Mouse (Mus musculus): ENCODE data around the gene Dgcr8. TPM values are rescaled to one million over a fixed set of nuclear protein-coding genes. Genes with fewer than 3 reads are reported as not detected.
A peak's percentile ranks its signal among the peaks of the same experiment; 100 is the strongest.

Dgcr8 gene
- total and polyA plus RNA-seq, 3 experiments: 8.7 to 13.2 (median 10.7) TPM

GRCm38 (mm10) chr16:18222188-18222587, 66.9 kb downstream of the Dgcr8 start:
- WGBS: 79% methylated on average over 11 of the region's 11 CpGs
- no peaks in the 10 kb centered on the region for H3K4me1 ChIP-seq (ENCODE audit: control insufficient read depth, insufficient read depth, low read length)
- H3K27ac ChIP-seq: no peak overlapping the region
- no peaks in the 10 kb centered on the region for H3K79me2 ChIP-seq (replicated peaks; ENCODE audit: control insufficient read depth, insufficient read depth, low read length)
- H3K27me3 ChIP-seq (ENCODE audit: control insufficient read depth, insufficient read depth, low read length): no peaks in the 10 kb centered on the region
- TF ChIP-seq POLR2A (IDR thresholded peaks at IDR 0.05; ENCODE audit: insufficient read depth, low read depth, low read length): no peak
- no peak for TF ChIP-seq EP300 (IDR thresholded peaks at IDR 0.05; ENCODE audit: insufficient read depth, low read depth, low read length)
- TF ChIP-seq CTCF (IDR thresholded peaks at IDR 0.05): no peak
- no peaks in the 10 kb centered on the region for H3K36me3 ChIP-seq (ENCODE audit: control insufficient read depth, insufficient read depth, low read length)
- DNase-seq: no peak
- intact Hi-C loops (cut with DNase I): no loop called here
- H3K9ac ChIP-seq (ENCODE audit: low read depth, low read length): no peak overlapping the region
- H3K4me3 ChIP-seq: no peak overlapping the region

GRCm38 (mm10) chr16:18221543-18221898, 67.5 kb downstream of the Dgcr8 start:
- no peaks in the 10 kb centered on the region for H3K27me3 ChIP-seq (ENCODE audit: control insufficient read depth, insufficient read depth, low read length)
- DNase-seq: no peak
- H3K79me2 ChIP-seq (replicated peaks; ENCODE audit: control insufficient read depth, insufficient read depth, low read length): no peaks in the 10 kb centered on the region
- H3K36me3 ChIP-seq (ENCODE audit: control insufficient read depth, insufficient read depth, low read length): no peaks in the 10 kb centered on the region
- no peak overlapping the region for H3K27ac ChIP-seq
- H3K4me3 ChIP-seq: no peak overlapping the region
- H3K4me1 ChIP-seq (ENCODE audit: control insufficient read depth, insufficient read depth, low read length): no peaks in the 10 kb centered on the region
- H3K9ac ChIP-seq (ENCODE audit: low read depth, low read length): no peak overlapping the region
- 0 out of 2 replicates have a peak, but pooled peaks have one; percentile 19 for TF ChIP-seq CTCF (IDR thresholded peaks at IDR 0.05)
- TF ChIP-seq EP300 (IDR thresholded peaks at IDR 0.05; ENCODE audit: insufficient read depth, low read depth, low read length): no peak
- no peak for TF ChIP-seq POLR2A (IDR thresholded peaks at IDR 0.05; ENCODE audit: insufficient read depth, low read depth, low read length)
- 75% methylated on average over 11 of the region's 11 CpGs for WGBS
- intact Hi-C loops (cut with DNase I): no loop called here

- H3K27me3 ChIP-seq (ENCODE audit: control insufficient read depth, insufficient read depth, low read length): no peaks in the 10 kb centered on the region
- H3K27ac ChIP-seq: no peak overlapping the region
- no peak for DNase-seq
- intact Hi-C loops (cut with DNase I): no loop called here
- no peak for TF ChIP-seq POLR2A (IDR thresholded peaks at IDR 0.05; ENCODE audit: insufficient read depth, low read depth, low read length)
- no peak for TF ChIP-seq CTCF (IDR thresholded peaks at IDR 0.05)
- TF ChIP-seq EP300 (IDR thresholded peaks at IDR 0.05; ENCODE audit: insufficient read depth, low read depth, low read length): no peak
- no peaks in the 10 kb centered on the region for H3K79me2 ChIP-seq (replicated peaks; ENCODE audit: control insufficient read depth, insufficient read depth, low read length)
- no peak overlapping the region for H3K9ac ChIP-seq (ENCODE audit: low read depth, low read length)
- H3K4me3 ChIP-seq: no peak overlapping the region
- H3K4me1 ChIP-seq (ENCODE audit: control insufficient read depth, insufficient read depth, low read length): no peaks in the 10 kb centered on the region
- WGBS: 91% methylated on average over 6 of the region's 6 CpGs
- no peaks in the 10 kb centered on the region for H3K36me3 ChIP-seq (ENCODE audit: control insufficient read depth, insufficient read depth, low read length)
These were observed 68.0 kb downstream of the Dgcr8 start for GRCm38 (mm10) chr16:18220856-18221542.

GRCm38 (mm10) chr16:18220001-18220400, 69.0 kb downstream of the Dgcr8 start:
- no peak for DNase-seq
- Histone ChIP-seq H3K27ac (no peak overlapping the region), H3K4me1 (ENCODE audit: control insufficient read depth, insufficient read depth, low read length) (no peaks in the 10 kb centered on the region), H3K4me3 (no peak overlapping the region), H3K79me2 (replicated peaks; ENCODE audit: control insufficient read depth, insufficient read depth, low read length) (no peaks in the 10 kb centered on the region), H3K36me3 (ENCODE audit: control insufficient read depth, insufficient read depth, low read length) (no peaks in the 10 kb centered on the region), H3K27me3 (ENCODE audit: control insufficient read depth, insufficient read depth, low read length) (no peaks in the 10 kb centered on the region), H3K9ac (ENCODE audit: low read depth, low read length) (no peak overlapping the region)
- no peak for TF ChIP-seq POLR2A (IDR thresholded peaks at IDR 0.05; ENCODE audit: insufficient read depth, low read depth, low read length)
- TF ChIP-seq CTCF (IDR thresholded peaks at IDR 0.05): no peak
- TF ChIP-seq EP300 (IDR thresholded peaks at IDR 0.05; ENCODE audit: insufficient read depth, low read depth, low read length): no peak
- 47% methylated on average over 8 of the region's 8 CpGs for WGBS
- intact Hi-C loops (cut with DNase I): no loop called here

- intact Hi-C loops (cut with DNase I): no loop called here
These were observed 70.5 kb downstream of the Dgcr8 start for GRCm38 (mm10) chr16:18218580-18218996.

GRCm38 (mm10) chr16:18217579-18217978, 71.5 kb downstream of the Dgcr8 start, which contains the start of gene Ccdc188:
Ccdc188 (plus strand) TSS chr16:18217879.
- H3K27me3 ChIP-seq (ENCODE audit: control insufficient read depth, insufficient read depth, low read length): no peaks in the 10 kb centered on the region
- H3K36me3 ChIP-seq (ENCODE audit: control insufficient read depth, insufficient read depth, low read length): no peaks in the 10 kb centered on the region
- WGBS: 90% methylated on average over 4 of the region's 4 CpGs
- no peak within 1 kb of the TSS for H3K27ac ChIP-seq
- no peak for DNase-seq
- no peaks in the 10 kb centered on the region for H3K79me2 ChIP-seq (replicated peaks; ENCODE audit: control insufficient read depth, insufficient read depth, low read length)
- no peaks in the 10 kb centered on the region for H3K4me1 ChIP-seq (ENCODE audit: control insufficient read depth, insufficient read depth, low read length)
- intact Hi-C loops (cut with DNase I): no loop called here
- H3K9ac ChIP-seq (ENCODE audit: low read depth, low read length): no peak within 1 kb of the TSS
- TF ChIP-seq CTCF (IDR thresholded peaks at IDR 0.05) (no peak), EP300 (IDR thresholded peaks at IDR 0.05; ENCODE audit: insufficient read depth, low read depth, low read length) (no peak), POLR2A (IDR thresholded peaks at IDR 0.05; ENCODE audit: insufficient read depth, low read depth, low read length) (no peak)
- no peak within 1 kb of the TSS for H3K4me3 ChIP-seq

More at GRCm38 (mm10) chr16:18218580-18218996, 70.5 kb downstream of the Dgcr8 start:
- no peaks in the 10 kb centered on the region for H3K27me3 ChIP-seq (ENCODE audit: control insufficient read depth, insufficient read depth, low read length)
- H3K27ac ChIP-seq: no peak overlapping the region
- no peaks in the 10 kb centered on the region for H3K79me2 ChIP-seq (replicated peaks; ENCODE audit: control insufficient read depth, insufficient read depth, low read length)
- no peaks in the 10 kb centered on the region for H3K4me1 ChIP-seq (ENCODE audit: control insufficient read depth, insufficient read depth, low read length)
- no peak for DNase-seq
- H3K36me3 ChIP-seq (ENCODE audit: control insufficient read depth, insufficient read depth, low read length): no peaks in the 10 kb centered on the region
- H3K9ac ChIP-seq (ENCODE audit: low read depth, low read length): no peak overlapping the region
- WGBS: 69% methylated on average over 9 of the region's 9 CpGs
- no peak overlapping the region for H3K4me3 ChIP-seq
- TF ChIP-seq EP300 (IDR thresholded peaks at IDR 0.05; ENCODE audit: insufficient read depth, low read depth, low read length): no peak
- TF ChIP-seq POLR2A (IDR thresholded peaks at IDR 0.05; ENCODE audit: insufficient read depth, low read depth, low read length): no peak
- no peak for TF ChIP-seq CTCF (IDR thresholded peaks at IDR 0.05)
